Mouse (Mus musculus) liver, postnatal 0 days (tissue): ENCODE measurements around the gene Pqlc2.

ENCODE experiments used
- CTCF ChIP-seq: sonication (generic); IDR thresholded peaks from 2 replicates; pipeline ENCODE4 v1.5.1; 2016; ENCODE audit warnings: antibody characterized with exemption, low read depth
- EP300 ChIP-seq: IDR thresholded peaks from 2 replicates; pipeline ENCODE4 v1.6.1; 2016; ENCODE audit warnings: antibody characterized with exemption, low read depth, mild to moderate bottlenecking

GRCm38 (mm10) chr4:139352832-139353231, 42.3 kb upstream of the Pqlc2 start:
- TF ChIP-seq CTCF (no peak), EP300 (no peak)
